Mouse (Mus musculus) CH12.LX (cell line): ENCODE results near the gene Primpol. TPM values are rescaled to one million over a fixed set of nuclear protein-coding genes. Genes with fewer than 3 reads are reported as not detected.

Experiments
- DNase-seq: peaks from one replicate; pipeline ENCODE4 v3.0.0-alpha.2; 2013; ENCODE audit errors: extremely low read depth
- H3K27ac ChIP-seq: 2 replicates; pipeline ENCODE4 v1.5.1; 2012; ENCODE audit warnings: low read depth, mild to moderate bottlenecking, control low read depth, moderate library complexity; ENCODE audit not compliant: insufficient read depth
- H3K27me3 ChIP-seq: replicated peaks from 2 replicates; pipeline ENCODE3; 2012; ENCODE audit warnings: inconsistent platforms
- H3K36me3 ChIP-seq, 2 experiments: replicated peaks in 1 of 2; 2 replicates each; pipeline versions ENCODE3 to v1.6.1; 2012; ENCODE audit warnings: inconsistent platforms in 1 of 2, low read length in 1 of 2, mild to moderate bottlenecking in 1 of 2, mixed read lengths in 1 of 2, moderate library complexity in 1 of 2; ENCODE audit not compliant: control insufficient read depth in 1 of 2, insufficient read depth in 1 of 2
- H3K4me1 ChIP-seq, 2 experiments: 2 replicates each; pipeline ENCODE4 v1.6.1; 2012; ENCODE audit warnings: inconsistent platforms in 1 of 2, moderate library complexity in 1 of 2; ENCODE audit not compliant: insufficient read depth in 2 of 2, control insufficient read depth in 1 of 2
- H3K4me2 ChIP-seq: 2 replicates; pipeline ENCODE4 v1.6.1; 2012; ENCODE audit warnings: low read depth, mild to moderate bottlenecking, control low read depth; ENCODE audit not compliant: poor library complexity, insufficient read depth, severe bottlenecking
- H3K4me3 ChIP-seq, 3 experiments: fragments of 150-350 bp in 1 of 3; sonication (generic) in 1 of 3; replicated peaks in 1 of 3; 2 replicates each; pipeline versions ENCODE3 to v1.5.1; 2011 to 2012; ENCODE audit warnings: low read depth in 2 of 3, low read length in 2 of 3, mild to moderate bottlenecking in 2 of 3, moderate library complexity in 2 of 3, control low read depth in 1 of 3, improper control_type of control experiment in 1 of 3, inconsistent platforms in 1 of 3, mixed read lengths in 1 of 3; ENCODE audit not compliant: poor library complexity in 1 of 3
- H3K79me2 ChIP-seq: replicated peaks from 2 replicates; pipeline ENCODE4 v1.6.1; 2012; ENCODE audit warnings: mild to moderate bottlenecking, moderate library complexity; ENCODE audit not compliant: control insufficient read depth, poor library complexity, insufficient read depth, severe bottlenecking; ENCODE audit errors: extremely low read depth
- H3K9ac ChIP-seq: 2 replicates; pipeline ENCODE4 v1.6.1; 2012; ENCODE audit warnings: low read depth, mild to moderate bottlenecking, control low read depth, moderate library complexity; ENCODE audit not compliant: insufficient read depth
- H3K9me3 ChIP-seq: replicated peaks from 2 replicates; pipeline ENCODE3; 2012; ENCODE audit warnings: low read length, inconsistent platforms, mixed read lengths
- CHD2 ChIP-seq: IDR thresholded peaks from 2 replicates; pipeline ENCODE4 v1.6.1; 2011; ENCODE audit warnings: low read length, improper control_type of control experiment
- E2F4 ChIP-seq: IDR thresholded peaks from 2 replicates; pipeline ENCODE4 v1.6.1; 2011; ENCODE audit warnings: low read depth, low read length, improper control_type of control experiment; ENCODE audit not compliant: insufficient replicate concordance
- ELF1 ChIP-seq: IDR thresholded peaks from 2 replicates; pipeline ENCODE4 v1.6.1; 2014; ENCODE audit warnings: low read depth, mild to moderate bottlenecking, inconsistent platforms, low read length, improper control_type of control experiment
- EP300 ChIP-seq: IDR thresholded peaks from 2 replicates; pipeline ENCODE4 v1.6.1; 2011; ENCODE audit warnings: low read length, improper control_type of control experiment
- ETS1 ChIP-seq: conservative IDR thresholded peaks from 2 replicates; pipeline ENCODE4 v1.6.1; 2012; ENCODE audit warnings: low read depth, mild to moderate bottlenecking, inconsistent platforms, low read length, improper control_type of control experiment, moderate library complexity
- HCFC1 ChIP-seq: IDR thresholded peaks from 2 replicates; pipeline ENCODE4 v1.6.1; 2012; ENCODE audit warnings: low read depth, mild to moderate bottlenecking, inconsistent platforms, low read length, improper control_type of control experiment
- IRF4 ChIP-seq: IDR thresholded peaks from 2 replicates; pipeline ENCODE4 v1.6.1; 2014; ENCODE audit warnings: low read depth, mild to moderate bottlenecking, inconsistent platforms, low read length, improper control_type of control experiment
- JUN ChIP-seq: IDR thresholded peaks from 2 replicates; pipeline ENCODE4 v1.6.1; 2011; ENCODE audit warnings: low read depth, mild to moderate bottlenecking, low read length, improper control_type of control experiment, moderate library complexity; ENCODE audit not compliant: insufficient read depth
- KAT2A ChIP-seq: IDR thresholded peaks from 2 replicates; pipeline ENCODE4 v1.6.1; 2012; ENCODE audit warnings: low read length, improper control_type of control experiment, inconsistent platforms; ENCODE audit not compliant: insufficient replicate concordance
- MAFK ChIP-seq: IDR thresholded peaks from 2 replicates; pipeline ENCODE4 v1.6.1; 2011; ENCODE audit warnings: low read length, improper control_type of control experiment; ENCODE audit not compliant: insufficient replicate concordance
- MAX ChIP-seq: IDR thresholded peaks from 2 replicates; pipeline ENCODE4 v1.6.1; 2011; ENCODE audit warnings: low read length, improper control_type of control experiment
- MYC ChIP-seq: IDR thresholded peaks from 2 replicates; pipeline ENCODE4 v1.6.1; 2011; ENCODE audit warnings: low read depth, mild to moderate bottlenecking, improper control_type of control experiment, low read length
- NELFE ChIP-seq: IDR thresholded peaks from 2 replicates; pipeline ENCODE4 v1.6.1; 2011; ENCODE audit warnings: low read depth, low read length, improper control_type of control experiment
- NRF1 ChIP-seq: IDR thresholded peaks from 2 replicates; pipeline ENCODE4 v1.6.1; 2014; ENCODE audit warnings: low read depth, mild to moderate bottlenecking, inconsistent platforms, low read length, improper control_type of control experiment, moderate library complexity
- POLR2A ChIP-seq: IDR thresholded peaks from 2 replicates; pipeline ENCODE4 v1.6.1; 2011; ENCODE audit warnings: low read depth, mild to moderate bottlenecking, improper control_type of control experiment, low read length
- POLR2AphosphoS2 ChIP-seq: IDR thresholded peaks from 2 replicates; pipeline ENCODE4 v1.6.1; 2011; ENCODE audit warnings: low read depth, low read length, improper control_type of control experiment
- RAD21 ChIP-seq: IDR thresholded peaks from 2 replicates; pipeline ENCODE4 v1.6.1; 2011; ENCODE audit warnings: low read depth, mild to moderate bottlenecking, low read length, improper control_type of control experiment, moderate library complexity
- SIN3A ChIP-seq: IDR thresholded peaks from 2 replicates; pipeline ENCODE4 v1.6.1; 2012; ENCODE audit warnings: low read length, improper control_type of control experiment, inconsistent platforms
- TBP ChIP-seq: conservative IDR thresholded peaks from 2 replicates; pipeline ENCODE4 v1.6.1; 2011; ENCODE audit warnings: low read depth, low read length, improper control_type of control experiment
- TCF12 ChIP-seq: IDR thresholded peaks from 2 replicates; pipeline ENCODE4 v1.6.1; 2014; ENCODE audit warnings: low read depth, mild to moderate bottlenecking, inconsistent platforms, low read length, improper control_type of control experiment
- USF1 ChIP-seq: IDR thresholded peaks from 2 replicates; pipeline ENCODE4 v1.6.1; 2014; ENCODE audit warnings: low read depth, mild to moderate bottlenecking, inconsistent platforms, low read length, improper control_type of control experiment
- USF2 ChIP-seq: conservative IDR thresholded peaks from 2 replicates; pipeline ENCODE4 v1.6.1; 2011; ENCODE audit warnings: low read depth, low read length, improper control_type of control experiment
- ZC3H11A ChIP-seq: IDR thresholded peaks from 2 replicates; pipeline ENCODE4 v1.6.1; 2012; ENCODE audit warnings: low read depth, mild to moderate bottlenecking, inconsistent platforms, low read length, improper control_type of control experiment
- ZKSCAN1 ChIP-seq: IDR thresholded peaks from 2 replicates; pipeline ENCODE4 v1.6.1; 2012; ENCODE audit warnings: low read depth, inconsistent platforms, low read length, improper control_type of control experiment, borderline replicate concordance
- ZMIZ1 ChIP-seq: IDR thresholded peaks from 2 replicates; pipeline ENCODE4 v1.6.1; 2012; ENCODE audit warnings: low read depth, mild to moderate bottlenecking, inconsistent platforms, low read length, improper control_type of control experiment
- dilution Hi-C: fragments of 300-500 bp; cut with MboI; formaldehyde crosslinking; loops from 2 replicates; pipeline ENCODE4 v1.14.3; 2020; ENCODE audit warnings: low sequenced_read_pairs; ENCODE audit not compliant: extremely low pct_unique_long_range_greater_than_20kb, extremely low pct_ligation_motif_present
- in situ Hi-C: fragments of 300-500 bp; cut with MboI; formaldehyde crosslinking; loops from 3 replicates; pipeline ENCODE4 v1.14.3; 2019; ENCODE audit warnings: low sequenced_read_pairs, low pct_ligation_motif_present, low pct_unique_long_range_greater_than_20kb, mixed read lengths
- polyA plus RNA-seq: library from polyadenylated mRNA; unstranded; fragments of >175 nt; gene quantifications from 2 replicates; pipeline ENCODE4 v1.2.1, GENCODE M21; 2012; ENCODE audit warnings: low read depth; ENCODE audit not compliant: insufficient read length
- total RNA-seq, 2 experiments: library from RNA; depleted of rRNA; stranded (reverse); fragments of 300-350 nt in 1 of 2; fragments of >200 nt in 1 of 2; gene quantifications; 2 replicates each; pipeline ENCODE4 v1.2.3; 2012 to 2014

Primpol gene
- total and polyA plus RNA-seq, 3 experiments, result 12.4 to 17.8 (median 15.3) TPM

- peaks cover 39 to 74% of the 10 kb centered on the region in 2 experiments for H3K36me3 ChIP-seq
Observed at GRCm38 (mm10) chr8:46606930-46607329, 10.1 kb downstream of the Primpol start.

GRCm38 (mm10) chr8:46603587-46603986 is 13.4 kb downstream of the Primpol start:
- H3K27ac ChIP-seq, result no peak overlapping the region
- in situ Hi-C loops (no loop called here), dilution Hi-C loops (no loop called here)
- H3K4me1 ChIP-seq, result no peaks in the 10 kb centered on the region
- peaks cover 28 to 65% of the 10 kb centered on the region in 2 experiments for H3K36me3 ChIP-seq
- H3K9ac ChIP-seq, result no peak overlapping the region
- no peaks in the 10 kb centered on the region for H3K27me3 ChIP-seq
- no peaks in the 10 kb centered on the region for H3K79me2 ChIP-seq
- H3K4me2 ChIP-seq, result no peak overlapping the region
- TF ChIP-seq CHD2 (no peak), ZC3H11A (no peak), KAT2A (no peak), USF2 (no peak), JUN (no peak), MAX (no peak), MYC (no peak), TCF12 (no peak), SIN3A (no peak)
- H3K4me3 ChIP-seq, result no peak overlapping the region
- DNase-seq, result no peak
- no peaks in the 10 kb centered on the region for H3K9me3 ChIP-seq

More at GRCm38 (mm10) chr8:46606930-46607329, 10.1 kb downstream of the Primpol start:
- Histone ChIP-seq H3K4me3 (no peak overlapping the region), H3K9ac (no peak overlapping the region), H3K4me1 (peaks cover 0 to 3% of the 10 kb centered on the region in 2 experiments; a peak in 1 of 4 replicates), H3K27me3 (no peaks in the 10 kb centered on the region), H3K27ac (no peak overlapping the region), H3K4me2 (no peak overlapping the region), H3K79me2 (no peaks in the 10 kb centered on the region), H3K9me3 (no peaks in the 10 kb centered on the region)
- no peak for DNase-seq
- TF ChIP-seq POLR2AphosphoS2 (no peak), NELFE (no peak), TBP (no peak), POLR2A (no peak), E2F4 (no peak), JUN (no peak), USF2 (no peak), MAFK (no peak), RAD21 (no peak), IRF4 (no peak), USF1 (no peak), ELF1 (no peak), MAX (no peak), HCFC1 (no peak), ETS1 (no peak), NRF1 (no peak), SIN3A (no peak), ZKSCAN1 (no peak), EP300 (no peak), ZMIZ1 (no peak)
- dilution Hi-C loops, result no loop called here
- in situ Hi-C loops, result no loop called here
